Mouse (Mus musculus) liver, embryonic 13.5 days (tissue): Measurements from ENCODE around the gene Lrrtm3. TPM values are rescaled to one million over a fixed set of nuclear protein-coding genes. Genes with fewer than 3 reads are reported as not detected.

Experiments used
- ATAC-seq: fragments of 200-750 bp; cut with Nextera tagmentation; 2 replicates; pipeline ENCODE4 v1.8.0; 2017; ENCODE audit warnings: low read depth, mild to moderate bottlenecking, moderate number of reproducible peaks, moderate library complexity
- DNase-seq: peaks from one replicate; pipeline ENCODE4 v3.0.0; 2022
- H3K27ac ChIP-seq: fragments of 300-500 bp; sonication (generic); 2 replicates; pipeline ENCODE4 v1.5.1; 2015; ENCODE audit warnings: moderate library complexity, mild to moderate bottlenecking, inconsistent platforms
- H3K27me3 ChIP-seq: fragments of 300-500 bp; sonication (generic); 2 replicates; pipeline ENCODE4 v1.6.1; 2015; ENCODE audit warnings: mild to moderate bottlenecking, inconsistent platforms
- H3K36me3 ChIP-seq: fragments of 300-500 bp; sonication (generic); 2 replicates; pipeline ENCODE4 v1.6.1; 2015; ENCODE audit warnings: mild to moderate bottlenecking, inconsistent platforms
- H3K4me1 ChIP-seq: fragments of 300-500 bp; sonication (generic); replicated peaks from 2 replicates; pipeline ENCODE4 v1.6.1; 2015; ENCODE audit warnings: inconsistent platforms
- H3K4me2 ChIP-seq: fragments of 300-500 bp; sonication (generic); 2 replicates; pipeline ENCODE4 v1.6.1; 2015; ENCODE audit warnings: inconsistent platforms, mild to moderate bottlenecking, moderate library complexity
- H3K4me3 ChIP-seq: fragments of 300-500 bp; sonication (generic); replicated peaks from 2 replicates; pipeline ENCODE4 v1.5.1; 2015; ENCODE audit warnings: mild to moderate bottlenecking, inconsistent platforms
- H3K9ac ChIP-seq: fragments of 300-500 bp; sonication (generic); 2 replicates; pipeline ENCODE4 v1.6.1; 2015; ENCODE audit warnings: mild to moderate bottlenecking, inconsistent platforms
- H3K9me3 ChIP-seq: fragments of 300-500 bp; sonication (generic); replicated peaks from 2 replicates; pipeline ENCODE4 v1.6.1; 2016; ENCODE audit warnings: inconsistent platforms
- WGBS: fragments of 180-500 bp; shearing (Covaris S2); methylation state at CpG from one replicate; pipeline ENCODE4 v1.1.7; 2015; ENCODE audit not compliant: insufficient replicate concordance; 5-methylcytosine and 5-hydroxymethylcytosine counted together
- polyA plus RNA-seq: library from polyadenylated mRNA; unstranded; fragments of >200 nt; fragmentation: Nextera tagmentation; extraction: Ambion mirVana; gene quantifications from 2 replicates; pipeline ENCODE4 v1.2.1, GENCODE M21; 2015

The Lrrtm3 gene
- polyA plus RNA-seq, 1 experiment from 2014 or later = 0.10 TPM

- Histone ChIP-seq H3K4me1 (no peaks in the 10 kb centered on the region), H3K4me3 (no peak overlapping the region), H3K27me3 (no peaks in the 10 kb centered on the region), H3K27ac (no peak overlapping the region), H3K9me3 (0 out of 2 replicates have a peak, but pooled peaks cover 3% of the 10 kb centered on the region), H3K36me3 (no peaks in the 10 kb centered on the region), H3K9ac (no peak overlapping the region), H3K4me2 (no peak overlapping the region)
- WGBS = 70% methylated on average over 17 of the region's 17 CpGs
- ATAC-seq = no peak
- DNase-seq = no peak
Observed at GRCm38 (mm10) chr10:64039760-64040535, 50.1 kb downstream of the Lrrtm3 start.

DNA sequence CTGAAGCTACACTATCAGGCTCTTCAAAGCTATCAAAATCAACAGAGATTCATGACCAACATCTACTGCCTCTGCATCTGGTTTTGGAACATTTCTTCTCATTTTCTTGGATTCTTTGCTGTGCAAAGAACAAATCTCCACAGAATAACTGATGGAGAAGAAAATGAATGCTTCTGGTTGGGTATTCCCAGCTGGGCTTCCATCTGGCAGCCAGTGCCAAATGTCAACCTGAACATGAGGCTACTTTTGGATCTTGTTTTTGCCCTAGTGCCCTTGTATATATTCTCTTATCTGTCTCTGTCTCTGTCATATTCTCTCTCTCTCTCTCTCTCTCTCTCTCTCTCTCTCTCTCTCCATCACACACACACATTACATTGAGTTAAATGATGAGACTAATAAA is 59.2 kb downstream of the Lrrtm3 start:
- H3K4me1 ChIP-seq = no peaks in the 10 kb centered on the region
- H3K9ac ChIP-seq = no peak overlapping the region

DNA sequence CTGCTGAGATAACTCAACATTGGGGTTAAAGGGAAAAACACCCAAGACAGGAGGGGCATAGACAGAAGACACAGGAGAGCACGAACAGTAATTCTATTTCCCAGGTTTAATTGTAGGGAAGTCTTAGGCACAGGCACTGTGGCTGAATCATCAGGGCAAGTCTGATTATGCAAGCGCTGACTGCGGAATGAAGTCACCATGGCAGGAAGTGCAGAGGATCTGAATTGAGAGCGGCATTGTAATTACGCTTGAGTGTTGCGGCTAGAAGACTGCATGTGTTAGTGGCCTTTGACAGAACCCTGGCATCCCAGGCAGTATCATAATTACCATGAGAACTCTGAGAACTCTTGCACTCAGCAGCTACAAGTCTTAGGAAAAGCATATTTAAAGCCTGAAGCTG is 66.7 kb downstream of the Lrrtm3 start:
- Histone ChIP-seq H3K36me3 (no peaks in the 10 kb centered on the region), H3K4me2 (no peak overlapping the region), H3K4me1 (no peaks in the 10 kb centered on the region), H3K27ac (no peak overlapping the region), H3K27me3 (no peaks in the 10 kb centered on the region), H3K4me3 (no peak overlapping the region), H3K9me3 (no peaks in the 10 kb centered on the region), H3K9ac (no peak overlapping the region)
- ATAC-seq (no peak), DNase-seq (no peak)
- WGBS = 67% methylated on average over 6 of the region's 6 CpGs

More for the DNA sequence above, 59.2 kb downstream of the Lrrtm3 start:
- Histone ChIP-seq H3K4me3 (no peak overlapping the region), H3K4me2 (no peak overlapping the region), H3K9me3 (no peaks in the 10 kb centered on the region), H3K27me3 (no peaks in the 10 kb centered on the region), H3K27ac (no peak overlapping the region), H3K36me3 (no peaks in the 10 kb centered on the region)
- DNase-seq = no peak
- ATAC-seq = no peak

GRCm38 (mm10) chr10:64020347-64020746 is 69.7 kb downstream of the Lrrtm3 start:
- H3K4me3 ChIP-seq = no peak overlapping the region
- no peaks in the 10 kb centered on the region for H3K9me3 ChIP-seq
- ATAC-seq = no peak
- 70% methylated on average over 1 of the region's 1 CpGs for WGBS
- no peaks in the 10 kb centered on the region for H3K36me3 ChIP-seq
- H3K9ac ChIP-seq = no peak overlapping the region
- DNase-seq = no peak
- no peak overlapping the region for H3K27ac ChIP-seq
- H3K27me3 ChIP-seq = no peaks in the 10 kb centered on the region
- no peak overlapping the region for H3K4me2 ChIP-seq
- H3K4me1 ChIP-seq = no peaks in the 10 kb centered on the region

DNA sequence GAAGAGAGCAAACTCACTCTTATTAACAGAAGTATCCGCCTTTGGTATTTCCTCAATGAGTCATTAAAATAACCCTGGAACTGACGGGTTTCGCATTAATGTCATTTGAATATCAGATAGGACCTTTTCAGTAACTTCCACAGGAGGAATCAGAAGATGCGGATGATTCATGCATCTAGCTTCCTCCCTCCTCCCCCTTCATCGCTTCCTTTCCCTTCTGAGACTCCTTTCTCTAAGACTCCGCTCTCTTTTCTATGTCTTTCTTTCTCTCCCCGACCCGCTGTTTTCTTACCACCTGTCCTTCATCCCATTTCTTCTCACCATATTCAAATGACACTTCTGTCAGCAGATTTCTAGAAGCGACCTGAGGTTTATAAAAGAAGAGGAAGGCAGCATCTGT is 88.1 kb downstream of the Lrrtm3 start:
- DNase-seq (no peak), ATAC-seq (no peak)
- Histone ChIP-seq H3K4me2 (no peak overlapping the region), H3K4me1 (no peaks in the 10 kb centered on the region), H3K9ac (no peak overlapping the region), H3K9me3 (no peaks in the 10 kb centered on the region), H3K36me3 (no peaks in the 10 kb centered on the region), H3K27ac (no peak overlapping the region), H3K27me3 (no peaks in the 10 kb centered on the region), H3K4me3 (no peak overlapping the region)
- WGBS = 68% methylated on average over 9 of the region's 9 CpGs

DNA sequence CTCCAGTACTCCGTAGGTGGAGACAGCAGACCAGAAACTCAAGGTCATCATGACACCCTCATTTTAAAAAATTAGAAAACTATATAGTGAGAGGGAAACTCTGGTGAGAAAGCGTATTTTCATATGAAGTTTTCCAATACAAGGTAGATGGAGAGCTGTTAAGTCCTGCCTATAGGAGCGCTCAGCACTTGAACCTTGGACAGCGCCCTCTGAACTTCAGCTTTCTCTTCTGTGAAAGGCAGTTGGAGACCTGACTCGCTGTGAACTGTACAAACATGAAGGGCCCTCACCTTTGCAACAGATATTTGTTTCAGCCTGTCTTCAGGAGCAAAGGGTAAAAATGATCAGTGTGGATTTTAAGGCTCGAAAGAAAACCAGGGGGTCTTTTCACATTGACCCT is 88.5 kb downstream of the Lrrtm3 start:
- H3K4me2 ChIP-seq = no peak overlapping the region
- no peaks in the 10 kb centered on the region for H3K9me3 ChIP-seq
- H3K9ac ChIP-seq = no peak overlapping the region
- 62% methylated on average over 6 of the region's 6 CpGs for WGBS
- no peaks in the 10 kb centered on the region for H3K36me3 ChIP-seq
- no peaks in the 10 kb centered on the region for H3K27me3 ChIP-seq
- ATAC-seq (no peak), DNase-seq (no peak)
- no peaks in the 10 kb centered on the region for H3K4me1 ChIP-seq
- H3K4me3 ChIP-seq = no peak overlapping the region
- no peak overlapping the region for H3K27ac ChIP-seq

- Histone ChIP-seq H3K27me3 (no peaks in the 10 kb centered on the region), H3K4me3 (no peak overlapping the region), H3K36me3 (no peaks in the 10 kb centered on the region), H3K27ac (no peak overlapping the region), H3K9me3 (no peaks in the 10 kb centered on the region), H3K4me1 (no peaks in the 10 kb centered on the region), H3K9ac (no peak overlapping the region), H3K4me2 (no peak overlapping the region)
- DNase-seq (no peak), ATAC-seq (no peak)
- WGBS = 62% methylated on average over 5 of the region's 5 CpGs
Observed at GRCm38 (mm10) chr10:63994251-63994650, 95.8 kb downstream of the Lrrtm3 start.

DNA sequence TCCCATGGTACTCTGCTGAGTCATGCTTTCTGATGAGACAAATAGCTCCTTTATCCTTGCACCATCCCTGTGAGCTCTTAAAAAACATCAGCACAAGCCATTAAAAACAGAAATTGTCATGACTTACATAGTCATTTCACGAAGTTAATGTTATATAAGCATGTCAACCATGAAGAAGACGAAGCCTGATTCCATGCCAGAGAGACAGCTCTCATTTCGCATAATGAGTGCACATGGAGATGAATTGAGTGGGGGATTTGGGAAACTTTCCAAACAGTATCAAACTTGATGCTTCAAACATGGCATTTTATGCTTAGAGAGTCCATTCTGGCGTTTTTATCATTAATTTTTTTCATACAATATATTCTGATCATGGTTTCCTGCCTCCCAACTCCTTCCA is 104.5 kb downstream of the Lrrtm3 start:
- no peaks in the 10 kb centered on the region for H3K27me3 ChIP-seq
- H3K4me1 ChIP-seq = no peaks in the 10 kb centered on the region
- H3K36me3 ChIP-seq = no peaks in the 10 kb centered on the region
- H3K9ac ChIP-seq = no peak overlapping the region
- DNase-seq (no peak), ATAC-seq (no peak)
- 46% methylated on average over 4 of the region's 4 CpGs for WGBS
- no peak overlapping the region for H3K4me2 ChIP-seq
- H3K27ac ChIP-seq = no peak overlapping the region
- no peak overlapping the region for H3K4me3 ChIP-seq
- no peaks in the 10 kb centered on the region for H3K9me3 ChIP-seq

DNA sequence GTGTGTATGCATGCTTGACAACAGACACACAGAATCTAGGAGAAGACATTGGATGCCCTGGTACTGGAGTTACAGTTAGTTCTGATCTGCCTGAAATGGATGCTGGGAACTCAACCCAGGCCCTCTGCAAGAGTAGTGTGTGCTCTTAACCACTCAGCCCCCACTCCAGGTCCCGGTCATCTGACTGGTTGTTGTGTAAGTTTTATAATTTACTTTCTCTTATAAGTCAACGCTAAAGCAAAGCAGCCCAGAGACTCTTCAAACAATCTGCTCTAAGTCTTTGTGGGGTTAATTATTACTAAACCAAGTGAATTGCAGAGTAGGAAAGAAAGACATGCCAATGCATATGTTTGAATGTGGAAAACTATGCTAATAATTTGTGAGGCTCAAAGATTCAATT is 110.7 kb downstream of the Lrrtm3 start:
- Histone ChIP-seq H3K9ac (no peak overlapping the region), H3K36me3 (no peaks in the 10 kb centered on the region), H3K9me3 (no peaks in the 10 kb centered on the region), H3K27ac (no peak overlapping the region), H3K4me3 (no peak overlapping the region), H3K4me1 (no peaks in the 10 kb centered on the region), H3K4me2 (no peak overlapping the region), H3K27me3 (no peaks in the 10 kb centered on the region)
- 66% methylated on average over 2 of the region's 2 CpGs for WGBS
- ATAC-seq (no peak), DNase-seq (no peak)

DNA sequence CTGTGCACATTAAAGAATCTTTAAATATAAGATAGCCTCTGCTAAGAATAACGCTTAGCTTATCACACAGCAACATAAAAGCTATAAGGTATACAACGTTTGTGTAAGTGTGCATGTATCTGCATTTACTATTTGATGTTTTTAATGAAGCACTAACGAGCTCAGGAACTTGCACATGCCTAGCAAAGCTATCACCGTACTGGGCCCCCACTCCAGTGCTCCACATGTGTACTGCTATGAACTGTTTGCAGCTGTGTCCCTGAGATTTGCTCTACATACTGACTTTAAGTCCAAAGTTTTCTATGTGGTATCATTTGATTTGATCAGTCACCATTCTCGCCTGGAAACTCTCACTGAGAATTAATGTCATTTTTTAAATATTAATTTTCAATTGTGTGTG is 111.1 kb downstream of the Lrrtm3 start:
- H3K36me3 ChIP-seq = no peaks in the 10 kb centered on the region
- no peaks in the 10 kb centered on the region for H3K27me3 ChIP-seq
- 50% methylated on average over 5 of the region's 5 CpGs for WGBS
- no peak overlapping the region for H3K27ac ChIP-seq
- H3K4me1 ChIP-seq = no peaks in the 10 kb centered on the region
- no peak overlapping the region for H3K4me3 ChIP-seq
- H3K4me2 ChIP-seq = no peak overlapping the region
- DNase-seq = no peak
- no peak overlapping the region for H3K9ac ChIP-seq
- no peaks in the 10 kb centered on the region for H3K9me3 ChIP-seq
- ATAC-seq = no peak

DNA sequence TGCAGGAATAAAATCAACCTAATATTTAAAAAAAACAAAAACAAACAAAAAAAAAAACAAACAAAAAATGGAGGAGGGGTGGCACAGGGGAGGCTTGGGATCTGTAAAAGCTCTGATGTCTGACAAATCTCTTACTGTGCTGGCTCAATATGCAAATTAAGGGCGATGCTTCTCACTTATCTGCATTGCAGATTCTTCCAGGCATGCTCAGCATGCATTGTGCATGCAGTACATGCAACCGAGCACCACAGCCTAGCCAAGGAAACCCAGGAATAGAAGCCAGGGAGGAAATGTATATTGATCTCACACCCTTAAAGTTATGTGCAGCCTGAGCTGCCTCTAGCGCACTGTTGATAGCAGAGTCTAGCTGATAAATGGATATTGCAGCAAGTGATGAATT is 111.5 kb downstream of the Lrrtm3 start:
- ATAC-seq (no peak), DNase-seq (no peak)
- 43% methylated on average over 3 of the region's 3 CpGs for WGBS
- no peak overlapping the region for H3K27ac ChIP-seq
- no peak overlapping the region for H3K4me3 ChIP-seq
- no peak overlapping the region for H3K9ac ChIP-seq
- no peaks in the 10 kb centered on the region for H3K4me1 ChIP-seq
- no peaks in the 10 kb centered on the region for H3K27me3 ChIP-seq
- no peak overlapping the region for H3K4me2 ChIP-seq
- no peaks in the 10 kb centered on the region for H3K9me3 ChIP-seq
- H3K36me3 ChIP-seq = no peaks in the 10 kb centered on the region

DNA sequence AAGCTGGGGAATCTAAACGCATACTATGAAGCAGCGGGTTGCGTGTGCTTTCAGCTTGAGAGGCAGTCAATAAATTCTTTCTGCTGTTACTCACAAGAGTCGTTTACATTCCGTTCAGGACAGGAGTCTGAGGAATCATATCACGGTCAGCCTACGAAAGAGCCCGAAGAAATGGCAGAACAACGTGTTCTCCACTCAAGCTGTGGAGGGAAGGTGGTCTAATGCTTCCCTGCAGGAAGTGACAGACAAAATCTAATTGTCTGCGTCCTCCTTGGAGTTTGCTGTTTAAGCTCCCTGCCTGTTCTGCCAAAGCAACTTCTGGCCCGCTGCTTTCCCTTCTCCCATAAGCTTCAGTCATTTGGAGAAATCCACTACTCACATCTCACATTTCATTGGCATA is 112.0 kb downstream of the Lrrtm3 start:
- DNase-seq (no peak), ATAC-seq (no peak)
- 55% methylated on average over 11 of the region's 11 CpGs for WGBS
- Histone ChIP-seq H3K4me1 (no peaks in the 10 kb centered on the region), H3K4me3 (no peak overlapping the region), H3K9ac (no peak overlapping the region), H3K4me2 (no peak overlapping the region), H3K9me3 (no peaks in the 10 kb centered on the region), H3K27me3 (no peaks in the 10 kb centered on the region), H3K36me3 (no peaks in the 10 kb centered on the region), H3K27ac (no peak overlapping the region)
